Mouse (Mus musculus) small intestine, adult 2 months (tissue): ENCODE data around the gene Il16. TPM values are rescaled to one million over a fixed set of nuclear protein-coding genes. Genes with fewer than 3 reads are reported as not detected.

Experiments used
- H3K27ac ChIP-seq: fragments of 200-500 bp; 2 replicates; pipeline ENCODE4 v1.5.1; 2012; ENCODE audit warnings: low read depth, low read length, control low read depth, inconsistent platforms; ENCODE audit not compliant: insufficient read depth
- H3K27me3 ChIP-seq: fragments of 200-500 bp; 2 replicates; pipeline ENCODE4 v1.6.1; 2012; ENCODE audit warnings: mild to moderate bottlenecking, moderate library complexity, low read length, inconsistent platforms; ENCODE audit not compliant: control insufficient read depth, insufficient read depth
- H3K36me3 ChIP-seq: fragments of 200-500 bp; 2 replicates; pipeline ENCODE4 v1.6.1; 2012; ENCODE audit warnings: mild to moderate bottlenecking, low read length, control low read depth, inconsistent platforms; ENCODE audit not compliant: control insufficient read depth, insufficient read depth
- H3K4me1 ChIP-seq: fragments of 200-500 bp; 2 replicates; pipeline ENCODE4 v1.6.1; 2012; ENCODE audit warnings: low read length, inconsistent platforms, mixed read lengths; ENCODE audit not compliant: control insufficient read depth, insufficient read depth, insufficient read length
- H3K4me3 ChIP-seq: fragments of 200-500 bp; 2 replicates; pipeline ENCODE4 v1.5.1; 2012; ENCODE audit warnings: low read depth, mild to moderate bottlenecking, control low read depth, inconsistent platforms, low read length, moderate library complexity
- CTCF ChIP-seq: fragments of 200-500 bp; IDR thresholded peaks from 2 replicates; pipeline ENCODE4 v1.5.1; 2012; ENCODE audit warnings: low read depth, mild to moderate bottlenecking, control low read depth, inconsistent platforms, low read length, moderate library complexity, mixed read lengths; ENCODE audit not compliant: insufficient replicate concordance, insufficient read length; ENCODE audit errors: extremely low read depth
- POLR2A ChIP-seq: fragments of 200-500 bp; IDR thresholded peaks from 2 replicates; pipeline ENCODE4 v1.6.1; 2012; ENCODE audit warnings: low read depth, mild to moderate bottlenecking, control low read depth, inconsistent platforms, low read length, moderate library complexity
- WGBS: fragments of 180-500 bp; shearing (Covaris S2); methylation state at CpG from one replicate; pipeline ENCODE4 v1.1.7; 2018; 5-methylcytosine and 5-hydroxymethylcytosine counted together
- polyA plus RNA-seq: library from polyadenylated mRNA; depleted of rRNA; stranded (reverse); fragments of >200 nt; gene quantifications from 2 replicates; pipeline ENCODE4 v1.2.3, GENCODE M21; 2012

Il16 gene
- polyA plus RNA-seq, 1 experiment, result 6.3 TPM

DNA sequence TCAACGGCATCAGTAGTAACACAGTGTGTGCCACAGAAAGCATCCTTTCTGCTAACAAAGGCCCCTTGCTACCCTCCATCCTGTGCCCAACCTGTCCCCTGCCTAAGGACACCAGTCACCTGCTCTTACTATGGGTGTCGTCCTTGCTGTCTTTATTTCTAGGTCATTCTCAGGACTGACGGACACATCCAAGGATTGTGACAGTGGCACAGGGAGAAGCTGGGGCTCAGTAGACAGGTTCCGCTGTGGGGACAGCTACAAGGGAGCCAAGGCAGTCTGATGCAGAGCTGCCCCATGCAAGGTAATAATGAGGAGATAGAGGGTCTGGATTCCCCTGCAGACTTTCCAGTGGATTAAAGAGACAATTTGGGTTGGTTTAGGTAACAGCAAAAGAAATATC is 67.0 kb downstream of the Il16 start:
- H3K36me3 ChIP-seq, result no peaks in the 10 kb centered on the region
- H3K27me3 ChIP-seq, result no peaks in the 10 kb centered on the region
- no peak overlapping the region for H3K27ac ChIP-seq
- H3K4me3 ChIP-seq, result no peak overlapping the region
- 85% methylated on average over 4 of the region's 4 CpGs for WGBS
- TF ChIP-seq POLR2A (no peak), CTCF (no peak)
- H3K4me1 ChIP-seq, result no peaks in the 10 kb centered on the region

DNA sequence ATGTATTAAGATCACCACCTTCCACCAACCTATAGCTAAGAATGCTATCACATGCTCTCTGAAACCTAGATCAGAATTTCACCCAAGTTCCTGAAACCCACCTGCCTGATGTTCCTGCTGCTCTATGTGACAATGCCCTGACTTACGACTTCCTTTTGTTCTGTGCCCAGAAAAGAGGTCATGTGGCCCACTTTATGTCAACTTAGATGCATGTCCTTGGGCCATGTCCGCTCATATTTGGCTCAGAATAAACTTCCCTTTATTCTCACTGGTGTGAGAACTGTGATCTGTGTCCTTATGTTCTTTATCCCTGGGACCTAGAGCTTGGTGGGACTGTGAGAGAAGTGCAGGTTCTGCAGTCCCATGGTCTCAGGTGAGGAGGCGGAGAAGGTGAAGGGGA is 68.2 kb downstream of the Il16 start:
- Histone ChIP-seq H3K4me1 (no peaks in the 10 kb centered on the region), H3K27ac (no peak overlapping the region), H3K4me3 (no peak overlapping the region), H3K36me3 (no peaks in the 10 kb centered on the region), H3K27me3 (no peaks in the 10 kb centered on the region)
- no peak for TF ChIP-seq POLR2A
- no peak for TF ChIP-seq CTCF
- WGBS, result 71% methylated on average over 3 of the region's 3 CpGs

DNA sequence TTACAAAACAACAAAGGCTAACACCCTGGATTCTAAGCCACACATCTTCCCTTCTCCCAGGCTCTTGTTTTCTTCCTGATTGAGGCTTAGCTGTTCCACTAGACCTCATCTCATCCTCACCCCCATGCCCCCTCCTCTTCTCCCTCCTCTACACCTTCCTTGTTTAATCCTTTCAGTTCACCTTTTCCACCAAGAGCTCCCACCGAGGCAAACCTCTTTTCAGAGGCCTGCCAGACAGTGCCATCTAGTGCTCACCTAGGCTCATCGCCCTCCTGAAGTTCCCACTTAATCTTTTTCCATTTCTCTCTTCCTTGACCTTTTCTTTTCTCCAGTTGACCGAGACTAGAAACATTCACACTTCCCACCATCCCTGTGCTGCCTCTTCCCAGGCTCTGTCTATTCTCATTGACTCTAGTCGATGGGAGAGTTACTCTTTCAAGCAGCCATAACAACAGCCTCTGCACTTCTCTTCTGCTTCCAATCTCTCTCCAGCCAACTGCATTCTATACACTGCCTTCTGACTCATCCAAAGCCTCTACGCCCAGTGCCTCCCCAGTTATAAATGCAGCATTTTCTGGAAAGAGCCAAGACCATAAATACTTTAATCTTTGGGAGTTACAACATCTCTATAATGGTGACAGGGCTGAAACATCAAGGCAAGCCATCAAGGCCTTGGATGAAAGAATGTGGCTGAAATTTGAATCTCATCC is 69.8 kb downstream of the Il16 start:
- Histone ChIP-seq H3K4me1 (no peaks in the 10 kb centered on the region), H3K27me3 (no peaks in the 10 kb centered on the region), H3K36me3 (no peaks in the 10 kb centered on the region), H3K4me3 (no peak overlapping the region), H3K27ac (no peak overlapping the region)
- TF ChIP-seq POLR2A, result no peak
- peak; percentile 81; the same call in 1 of the 2 replicates for TF ChIP-seq CTCF
- WGBS, result 18% methylated on average over 5 of the region's 5 CpGs

DNA sequence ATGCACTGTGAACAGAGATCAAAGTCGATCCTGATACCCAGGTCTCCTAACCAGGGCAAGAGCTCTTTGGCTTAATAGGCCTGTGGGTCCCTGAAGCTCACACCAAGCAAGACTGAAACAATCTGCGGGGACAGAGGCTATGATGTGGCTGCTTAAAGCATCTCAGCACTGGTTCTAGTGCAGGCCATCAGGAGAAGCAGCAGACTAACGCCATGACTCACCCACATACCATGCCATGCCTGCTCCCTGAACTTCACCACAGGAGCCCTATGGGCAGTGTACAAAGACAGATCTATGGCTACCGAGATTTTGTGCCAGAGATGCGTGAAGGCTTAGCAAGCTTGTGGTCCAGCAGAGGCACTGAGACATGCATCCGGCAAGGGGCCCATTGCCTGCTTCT is 74.0 kb downstream of the Il16 start:
- TF ChIP-seq CTCF (no peak), POLR2A (no peak)
- no peak overlapping the region for H3K4me3 ChIP-seq
- WGBS, result 85% methylated on average over 6 of the region's 6 CpGs

DNA sequence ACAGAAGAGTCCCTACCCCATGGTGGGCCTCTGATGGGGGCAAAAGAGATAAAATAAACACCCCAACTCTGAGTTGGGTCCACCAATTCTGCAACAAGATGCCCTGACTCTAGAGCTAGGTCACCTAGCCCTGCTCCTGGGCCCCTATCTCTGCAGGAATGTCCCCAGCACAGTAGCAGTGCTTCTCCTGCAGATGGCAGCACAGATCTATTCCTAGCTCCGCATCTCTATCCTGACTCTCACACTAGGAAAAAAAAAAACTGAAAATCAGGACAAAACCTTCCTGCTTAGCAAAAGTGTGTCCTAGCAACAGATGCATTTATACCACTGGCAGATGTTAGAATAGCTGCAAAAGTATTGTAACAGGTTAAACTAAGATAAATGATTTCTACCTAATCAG is 76.8 kb downstream of the Il16 start:
- H3K27ac ChIP-seq, result no peak overlapping the region
- H3K27me3 ChIP-seq, result no peaks in the 10 kb centered on the region
- no peaks in the 10 kb centered on the region for H3K36me3 ChIP-seq
- H3K4me1 ChIP-seq, result no peaks in the 10 kb centered on the region
- no peak for TF ChIP-seq POLR2A
- TF ChIP-seq CTCF, result peak; percentile 55; the same call in 1 of the 2 replicates
- no peak overlapping the region for H3K4me3 ChIP-seq
- WGBS, result 39% methylated on average over 1 of the region's 1 CpGs

More for the DNA sequence above, 74.0 kb downstream of the Il16 start:
- no peak overlapping the region for H3K27ac ChIP-seq
- H3K36me3 ChIP-seq, result no peaks in the 10 kb centered on the region
- no peaks in the 10 kb centered on the region for H3K27me3 ChIP-seq
- no peaks in the 10 kb centered on the region for H3K4me1 ChIP-seq

DNA sequence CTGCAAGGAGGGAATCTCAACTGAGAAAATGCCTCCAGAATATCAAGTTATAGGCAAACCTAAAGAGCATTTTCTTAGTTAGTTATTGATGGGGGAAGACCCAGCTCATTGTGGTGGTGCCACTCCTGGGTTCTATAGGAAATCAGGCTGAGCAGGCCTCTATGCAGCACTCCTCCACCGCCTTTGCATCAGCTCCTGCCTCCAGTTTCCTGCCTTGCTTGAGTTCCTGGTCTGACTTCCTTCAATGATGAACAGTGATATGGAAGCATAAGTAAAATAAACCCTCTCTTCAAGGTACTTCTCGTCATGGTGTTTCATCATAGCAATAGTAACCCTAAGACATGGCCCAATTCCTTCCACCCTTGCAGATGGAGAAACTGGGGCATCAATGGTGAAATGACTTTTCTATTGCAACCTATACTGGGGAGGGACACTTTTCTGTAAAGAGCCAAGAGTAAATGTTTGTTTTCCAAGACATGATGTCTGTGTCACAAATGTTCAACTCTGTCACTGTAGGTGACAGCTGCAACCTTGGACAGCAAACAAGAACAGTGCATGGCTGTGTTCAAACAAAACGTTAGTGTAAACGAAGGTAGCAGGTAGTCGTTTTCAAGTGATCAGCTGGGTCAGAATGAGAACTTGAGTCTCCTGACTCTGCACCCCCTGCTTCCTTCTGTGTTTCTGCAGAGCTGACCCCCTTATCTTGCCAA is 77.4 kb downstream of the Il16 start:
- TF ChIP-seq POLR2A (no peak), CTCF (no peak)

DNA sequence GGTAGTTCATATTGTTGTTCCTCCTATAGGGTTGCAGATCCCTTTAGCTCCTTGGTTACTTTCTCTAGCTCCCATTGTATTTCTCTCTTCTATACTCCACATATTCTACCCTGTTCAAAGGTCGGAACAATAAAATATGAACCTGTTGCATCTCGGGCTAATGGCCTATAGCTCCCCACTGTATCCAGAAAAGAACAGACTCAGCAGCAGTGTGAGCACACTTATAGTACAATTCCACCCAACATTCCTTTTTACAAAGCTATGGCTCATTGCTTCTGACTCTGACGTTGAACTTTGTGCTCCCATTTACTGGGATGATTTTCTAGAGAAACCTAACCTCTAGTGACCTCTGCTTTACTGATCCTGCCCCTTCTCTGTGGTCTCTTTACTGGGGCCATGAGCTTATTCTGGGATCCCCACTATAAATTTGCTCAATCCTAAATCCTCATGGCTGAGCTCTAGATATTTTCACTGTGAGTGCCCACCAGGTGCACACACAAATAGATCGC is 79.4 kb downstream of the Il16 start:
- H3K27ac ChIP-seq, result no peak overlapping the region
- WGBS, result 50% methylated on average over 4 of the region's 4 CpGs

More for the DNA sequence above, 77.4 kb downstream of the Il16 start:
- Histone ChIP-seq H3K4me1 (no peaks in the 10 kb centered on the region), H3K36me3 (no peaks in the 10 kb centered on the region), H3K27ac (no peak overlapping the region), H3K4me3 (no peak overlapping the region), H3K27me3 (no peaks in the 10 kb centered on the region)
- WGBS, result 81% methylated on average over 5 of the region's 5 CpGs

More for the DNA sequence above, 79.4 kb downstream of the Il16 start:
- no peak for TF ChIP-seq CTCF
- no peak for TF ChIP-seq POLR2A
- Histone ChIP-seq H3K36me3 (no peaks in the 10 kb centered on the region), H3K4me3 (no peak overlapping the region), H3K4me1 (no peaks in the 10 kb centered on the region), H3K27me3 (no peaks in the 10 kb centered on the region)
